Mouse (Mus musculus) embryonic fibroblast, embryonic 13.5 days (primary cell): ENCODE measurements around the gene Tmem273. TPM values are rescaled to one million over a fixed set of nuclear protein-coding genes. Genes with fewer than 3 reads are reported as not detected.

Source experiments
- H3K27ac ChIP-seq: 2 replicates; pipeline ENCODE4 v1.5.1; 2012; ENCODE audit warnings: low read length, control low read depth, inconsistent platforms; ENCODE audit not compliant: insufficient read depth
- H3K4me1 ChIP-seq: 2 replicates; pipeline ENCODE4 v1.6.1; 2011; ENCODE audit warnings: low read length; ENCODE audit not compliant: control insufficient read depth, insufficient read depth
- H3K4me3 ChIP-seq: 2 replicates; pipeline ENCODE4 v1.5.1; 2011; ENCODE audit warnings: mild to moderate bottlenecking, control low read depth, low read length; ENCODE audit not compliant: insufficient read depth
- CTCF ChIP-seq: IDR thresholded peaks from 2 replicates; pipeline ENCODE4 v1.5.1; 2011; ENCODE audit warnings: mild to moderate bottlenecking, control low read depth, low read length, moderate library complexity, borderline replicate concordance; ENCODE audit not compliant: insufficient read depth
- POLR2A ChIP-seq: IDR thresholded peaks from 2 replicates; pipeline ENCODE4 v1.6.1; 2011; ENCODE audit warnings: low read depth, mild to moderate bottlenecking, control low read depth, low read length, moderate library complexity
- polyA plus RNA-seq: library from polyadenylated mRNA; stranded (reverse); fragments of >200 nt; gene quantifications from 2 replicates; pipeline ENCODE4 v1.2.4, GENCODE M21; 2011; ENCODE audit warnings: low read depth; ENCODE audit not compliant: missing spikeins, insufficient read length

Gene Tmem273
- polyA plus RNA-seq: 0.35 TPM in 1 of 2 replicates, not detected in the other

DNA sequence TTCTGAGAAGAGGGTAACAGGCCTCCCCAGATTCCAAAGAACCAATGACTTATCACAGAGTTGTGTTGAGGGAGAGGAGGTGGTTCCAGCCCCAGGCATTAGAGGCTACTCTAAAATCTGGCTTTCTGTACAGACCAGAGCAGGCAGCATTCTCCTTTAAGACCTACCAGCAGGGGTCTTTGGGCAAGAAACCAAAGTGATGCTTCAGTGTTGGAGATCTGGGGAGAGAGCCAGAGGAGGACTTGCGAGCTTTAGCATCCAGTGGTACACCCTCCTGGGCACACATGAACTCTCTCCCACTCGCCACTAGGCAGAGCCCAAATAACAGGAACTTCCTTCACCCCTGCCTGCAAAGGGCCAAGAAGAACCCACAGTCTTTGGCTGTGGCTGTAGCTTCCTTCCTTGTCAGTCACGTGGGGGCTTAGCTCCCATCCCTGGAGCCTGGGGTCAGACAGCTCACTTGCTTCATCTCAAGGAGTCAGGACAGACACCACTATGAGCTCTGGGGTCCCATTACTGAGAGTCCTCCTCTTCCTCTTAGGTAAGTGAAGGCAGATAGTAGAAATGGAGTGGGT, at the start of gene Tmem273:
TSS of gene Tmem273 (plus strand) at position 408 of the 575 bp plus-strand sequence.
- no peak for TF ChIP-seq POLR2A
- TF ChIP-seq CTCF: no peak

DNA sequence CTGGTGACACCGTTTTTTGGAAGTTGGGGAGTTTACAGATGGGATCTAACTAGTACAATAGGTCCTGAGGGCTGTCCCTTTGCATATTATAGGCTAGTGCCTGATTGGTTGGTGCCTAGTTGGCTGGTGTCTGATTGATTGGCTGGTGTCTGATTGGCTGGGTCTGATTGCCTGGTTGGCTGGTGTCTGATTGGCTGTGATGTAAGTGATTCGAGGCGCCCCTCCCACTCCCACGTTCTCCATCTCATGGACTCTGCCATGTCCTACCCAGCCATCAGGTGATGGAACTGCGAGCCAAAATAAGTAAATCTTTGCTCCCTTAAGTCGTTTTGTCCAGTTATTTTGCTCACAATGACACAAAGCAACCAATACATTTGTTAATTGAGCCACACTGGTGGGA, 49.2 kb upstream of the Tmem273 start:
- no peak overlapping the region for H3K27ac ChIP-seq
- H3K4me1 ChIP-seq: no peaks in the 10 kb centered on the region
- no peak overlapping the region for H3K4me3 ChIP-seq
- TF ChIP-seq CTCF (no peak), POLR2A (no peak)

More for the DNA sequence above, at the start of gene Tmem273:
- Histone ChIP-seq H3K4me3 (no peak within 1 kb of the TSS), H3K27ac (no peak within 1 kb of the TSS), H3K4me1 (peaks cover 11% of the 10 kb centered on the region)

DNA sequence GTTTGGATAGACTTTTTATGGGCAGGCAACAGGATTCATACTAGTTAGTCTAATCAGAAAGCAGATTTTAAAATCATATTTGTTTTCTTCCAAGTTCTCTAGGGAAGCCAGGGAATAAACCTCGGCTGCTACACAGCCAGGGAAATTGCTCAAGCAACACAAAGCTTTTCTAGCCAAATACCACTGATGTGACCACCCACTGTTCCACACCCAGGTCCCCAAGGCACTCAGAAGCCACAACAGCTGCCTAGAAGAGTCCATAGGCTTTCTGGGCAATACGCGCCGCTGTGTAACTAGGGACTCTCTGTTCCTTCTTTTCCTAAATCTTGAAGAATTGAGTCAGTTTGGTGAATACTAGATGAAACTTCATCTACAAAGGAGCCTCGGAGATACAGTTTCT, 47.2 kb upstream of the Tmem273 start:
- Histone ChIP-seq H3K4me3 (no peak overlapping the region), H3K4me1 (no peaks in the 10 kb centered on the region), H3K27ac (no peak overlapping the region)
- TF ChIP-seq CTCF: no peak
- no peak for TF ChIP-seq POLR2A

DNA sequence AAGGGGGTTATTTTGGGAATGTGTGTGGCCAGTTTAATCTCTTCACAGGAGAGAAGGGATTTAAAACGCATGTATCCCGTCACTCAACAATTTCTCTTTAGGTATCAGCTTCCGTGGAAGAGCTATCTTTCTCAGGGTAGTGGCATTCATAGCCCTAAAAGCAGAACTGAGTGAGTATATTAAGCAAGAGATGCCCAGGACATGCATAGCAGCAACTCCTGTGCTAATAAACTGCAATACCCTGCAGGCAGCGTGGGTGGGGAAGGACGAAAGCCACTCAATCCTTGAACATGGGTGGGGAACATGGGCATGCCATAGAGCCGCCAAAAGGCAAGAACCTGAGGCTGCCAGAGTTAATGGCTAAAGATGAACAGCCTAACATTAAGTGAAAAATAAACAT, 37.2 kb upstream of the Tmem273 start:
- no peak overlapping the region for H3K4me3 ChIP-seq
- no peak for TF ChIP-seq CTCF
- TF ChIP-seq POLR2A: no peak
- no peaks in the 10 kb centered on the region for H3K4me1 ChIP-seq
- H3K27ac ChIP-seq: no peak overlapping the region

DNA sequence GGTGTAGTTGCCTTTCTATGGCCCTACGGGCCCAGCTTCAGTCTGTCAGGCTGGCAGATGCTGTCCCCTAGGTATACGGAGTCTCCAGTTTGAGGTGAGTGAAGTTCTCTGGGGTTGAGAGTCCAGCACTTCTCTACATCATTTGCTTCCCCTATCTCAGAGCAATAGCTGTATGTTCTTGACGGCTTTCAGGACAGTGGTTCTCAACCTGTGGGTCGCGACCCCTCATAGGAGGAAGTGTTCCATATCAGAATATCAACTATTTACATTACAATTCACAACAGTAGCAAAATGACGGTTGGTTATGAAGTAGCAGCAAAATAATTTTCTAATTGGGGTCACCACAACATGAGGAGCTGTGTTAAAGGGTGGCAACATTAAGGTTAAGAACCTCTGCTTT, 35.0 kb upstream of the Tmem273 start:
- H3K27ac ChIP-seq: no peak overlapping the region
- H3K4me1 ChIP-seq: no peaks in the 10 kb centered on the region
- no peak overlapping the region for H3K4me3 ChIP-seq
- TF ChIP-seq CTCF (no peak), POLR2A (no peak)

DNA sequence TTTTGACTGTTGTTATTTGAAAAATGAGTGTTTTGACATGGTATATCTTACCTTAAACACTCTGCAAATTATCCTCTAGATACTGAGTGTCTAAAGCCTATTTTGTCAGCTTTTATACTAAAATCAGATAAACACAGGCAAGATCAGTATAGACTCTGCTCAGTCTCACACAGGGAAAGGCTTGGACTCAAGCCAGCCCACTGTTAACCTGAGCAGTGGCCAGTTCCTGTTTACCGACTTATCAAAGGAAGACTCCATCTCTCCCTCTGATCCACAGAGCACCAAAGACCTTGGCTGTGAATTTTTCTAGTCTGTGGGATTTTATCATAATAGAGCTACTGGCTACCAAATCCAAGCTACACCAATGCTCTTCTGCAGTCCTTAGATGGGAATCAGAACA, 31.5 kb upstream of the Tmem273 start:
- no peak overlapping the region for H3K4me3 ChIP-seq
- no peaks in the 10 kb centered on the region for H3K4me1 ChIP-seq
- TF ChIP-seq POLR2A (no peak), CTCF (no peak)
- H3K27ac ChIP-seq: no peak overlapping the region

DNA sequence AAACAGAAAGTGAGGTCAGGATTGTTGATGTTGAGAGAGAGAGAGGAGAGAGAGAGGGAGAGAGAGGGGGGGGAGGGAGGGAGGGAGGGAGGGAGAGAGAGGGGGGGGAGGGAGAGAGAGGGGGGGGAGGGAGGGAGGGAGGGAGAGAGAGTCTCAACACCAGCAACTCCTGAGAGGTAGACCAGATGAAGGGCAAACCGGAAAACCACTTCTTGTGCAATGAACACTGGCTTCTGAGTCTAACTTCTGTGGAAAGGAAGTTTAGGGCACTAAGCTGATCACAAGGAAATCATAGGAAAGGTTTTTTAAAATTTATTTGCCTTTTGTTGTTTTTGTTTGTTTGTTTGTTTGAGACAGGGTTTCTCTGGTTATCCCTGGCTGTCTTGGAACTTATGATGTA, 23.6 kb upstream of the Tmem273 start:
- Histone ChIP-seq H3K4me3 (no peak overlapping the region), H3K27ac (no peak overlapping the region), H3K4me1 (no peaks in the 10 kb centered on the region)
- TF ChIP-seq CTCF (no peak), POLR2A (no peak)

DNA sequence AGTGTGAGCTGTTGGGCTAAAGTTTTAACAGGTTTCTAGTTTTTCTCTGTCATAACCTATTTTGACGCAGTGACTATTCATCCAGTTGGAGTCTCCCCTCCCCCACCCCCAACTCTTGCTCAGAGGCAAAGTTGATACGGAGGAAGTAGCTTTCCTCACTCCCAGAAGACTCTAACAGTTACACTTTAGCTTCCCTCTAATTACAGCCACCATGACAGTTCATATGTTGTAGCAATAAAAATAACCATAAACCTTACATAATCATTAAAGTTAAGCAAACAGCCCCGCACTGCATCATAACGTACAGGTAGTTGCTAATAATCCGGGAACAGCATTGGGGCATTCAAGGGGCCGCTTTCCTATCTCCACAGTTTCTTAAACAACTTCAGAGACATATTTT, 15.2 kb upstream of the Tmem273 start:
- Histone ChIP-seq H3K27ac (no peak overlapping the region), H3K4me1 (no peaks in the 10 kb centered on the region), H3K4me3 (no peak overlapping the region)
- TF ChIP-seq CTCF (no peak), POLR2A (no peak)

DNA sequence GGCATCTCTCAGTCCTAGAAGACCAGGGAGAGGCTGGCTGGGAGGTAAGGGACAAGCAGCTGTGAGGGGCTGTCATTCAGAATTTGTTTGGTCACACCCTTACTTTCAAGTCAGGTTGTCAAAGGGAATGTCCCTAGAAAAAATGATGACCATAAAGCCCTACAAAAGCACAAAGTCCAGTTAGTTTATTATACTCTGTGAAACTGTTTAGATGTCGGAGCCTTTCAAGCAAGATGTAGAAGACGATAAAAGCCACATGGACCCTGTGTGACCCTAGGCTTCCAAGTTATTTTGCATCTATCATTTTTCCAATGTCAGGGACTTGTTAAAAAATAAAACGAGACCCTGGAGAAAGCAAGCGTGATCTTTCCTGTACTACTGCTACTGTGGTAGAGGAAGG, 13.7 kb upstream of the Tmem273 start:
- H3K27ac ChIP-seq: no peak overlapping the region
- no peak for TF ChIP-seq CTCF
- no peaks in the 10 kb centered on the region for H3K4me1 ChIP-seq
- H3K4me3 ChIP-seq: no peak overlapping the region

DNA sequence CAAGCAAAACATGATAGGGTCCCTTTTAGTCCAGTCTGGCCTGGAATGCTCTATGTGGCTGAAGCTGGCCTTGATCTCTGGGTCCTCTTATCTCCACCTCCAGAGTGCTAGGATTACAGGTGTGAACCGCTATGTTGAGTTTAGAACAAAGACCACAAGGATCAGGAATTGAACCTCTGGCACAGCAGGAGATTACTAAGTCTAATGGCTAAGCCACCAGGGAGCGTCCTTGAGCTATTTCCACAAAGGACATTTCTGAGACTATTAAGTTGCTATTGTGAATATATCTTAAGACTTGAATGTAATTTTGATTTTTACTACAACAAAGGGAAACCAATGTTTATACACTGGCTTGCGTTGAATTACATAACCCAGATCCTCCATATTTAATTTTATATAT, 13.0 kb upstream of the Tmem273 start:
- H3K4me1 ChIP-seq: no peaks in the 10 kb centered on the region
- H3K27ac ChIP-seq: no peak overlapping the region
- TF ChIP-seq POLR2A (no peak), CTCF (no peak)
- H3K4me3 ChIP-seq: no peak overlapping the region

DNA sequence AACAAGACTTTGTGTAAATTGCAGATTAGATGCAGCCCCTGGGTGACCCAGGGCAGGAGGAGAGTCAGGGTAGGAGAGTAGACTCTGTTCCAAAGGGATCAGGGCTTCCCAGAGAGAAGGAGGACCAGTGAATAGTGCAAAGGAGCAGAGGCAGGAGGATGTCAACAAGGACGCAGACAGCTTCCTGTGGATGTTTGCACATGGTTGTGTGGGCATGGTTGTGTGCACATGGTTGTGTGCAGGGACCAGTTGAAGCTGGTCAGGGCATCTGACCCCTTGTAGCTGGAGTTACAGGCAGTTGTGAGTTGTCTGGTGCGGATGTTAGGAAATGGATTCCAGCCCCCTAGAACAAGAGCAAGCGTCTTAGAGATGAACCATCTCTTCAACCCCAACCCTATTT, 12.3 kb upstream of the Tmem273 start:
- TF ChIP-seq CTCF (no peak), POLR2A (no peak)
- Histone ChIP-seq H3K27ac (no peak overlapping the region), H3K4me3 (no peak overlapping the region)

More for the DNA sequence above, 12.3 kb upstream of the Tmem273 start:
- H3K4me1 ChIP-seq: no peaks in the 10 kb centered on the region
